Mouse (Mus musculus): ENCODE measurements at regions not wholly inside any gene's neighbourhood (a gene's known extent, or its start where the extent isn't known, plus 50 kb on each side); places are given as distances from the start of the nearest gene placed in this dataset.

DNA sequence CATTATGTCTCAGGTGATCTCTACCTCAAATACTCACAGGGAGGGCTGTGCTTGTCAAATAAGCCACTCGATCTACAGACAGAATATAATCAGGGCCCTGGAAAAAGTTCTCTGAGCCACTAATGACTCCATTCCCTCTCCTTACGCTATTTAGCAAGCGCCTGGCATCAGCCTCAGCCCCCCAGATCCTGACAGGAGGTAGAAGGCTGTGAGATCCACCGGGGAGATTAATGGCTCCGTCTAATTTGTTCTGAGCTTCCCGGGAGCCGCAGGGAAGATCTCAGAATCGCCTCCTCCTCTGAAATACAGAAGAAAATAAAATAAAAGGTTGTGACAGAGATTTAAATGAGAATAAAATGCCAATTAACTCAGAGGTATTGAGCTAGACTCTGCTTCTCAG lies 189.4 kb downstream of the Tle3 start:
- no peak for TF ChIP-seq ZC3H11A (IDR thresholded peaks at IDR 0.05; ENCODE audit: borderline replicate concordance, low read depth, low read length)
- Histone ChIP-seq H3K9ac (ENCODE audit: insufficient read depth, low read depth, low read length, poor library complexity, severe bottlenecking) (no peak overlapping the region), H3K4me3 (ENCODE audit: insufficient read depth in 1 of 2, low read depth in 1 of 2, low read length in 2 of 2, poor library complexity in 1 of 2, severe bottlenecking in 1 of 2) (no peak overlapping the region)

DNA sequence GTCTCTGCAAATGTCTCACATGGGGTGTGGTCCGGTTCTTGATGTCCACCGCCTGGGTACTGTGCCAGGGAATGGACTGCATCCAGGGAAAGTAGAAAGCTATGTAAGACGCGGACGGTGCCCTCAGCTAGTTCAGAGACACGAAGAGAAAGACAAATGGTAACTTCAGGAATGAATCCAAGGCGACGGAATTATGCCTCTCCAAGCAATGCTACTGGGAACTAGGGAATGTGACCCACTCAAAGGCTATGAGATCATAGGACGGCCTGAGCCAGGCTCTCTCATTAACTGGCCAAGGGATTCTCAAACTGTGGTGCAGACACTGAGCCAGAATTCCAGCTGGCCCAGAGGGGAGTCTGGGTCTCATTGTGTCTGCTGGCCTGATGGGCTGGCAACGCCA lies 186.5 kb downstream of the Tle3 start:
- H3K4me1 ChIP-seq (ENCODE audit: control insufficient read depth in 2 of 2, insufficient read depth in 2 of 2, low read length in 2 of 2, poor library complexity in 1 of 2) = no peaks in the 10 kb centered on the region
- H3K9me3 ChIP-seq (ENCODE audit: control insufficient read depth, insufficient read depth, low read depth, low read length) = no peaks in the 10 kb centered on the region
- H3K27ac ChIP-seq (ENCODE audit: insufficient read depth, low read depth, low read length, poor library complexity, severe bottlenecking) = no peak overlapping the region
- in situ Hi-C loops (cut with MboI; ENCODE audit: low sequenced_read_pairs in 2 of 2, unreplicated experiment in 2 of 2) = no loop called here
- H3K36me3 ChIP-seq (ENCODE audit: control insufficient read depth, insufficient read depth, low read length, poor library complexity, severe bottlenecking) = no peaks in the 10 kb centered on the region
- TF ChIP-seq ZC3H11A (IDR thresholded peaks at IDR 0.05; ENCODE audit: borderline replicate concordance, low read depth, low read length) = no peak
- no peak for TF ChIP-seq ZNF384 (IDR thresholded peaks at IDR 0.05; ENCODE audit: low read depth, low read length)
- TF ChIP-seq MAFK (IDR thresholded peaks at IDR 0.05; ENCODE audit: insufficient read depth, low read depth, low read length) = no peak
- no peak for TF ChIP-seq CHD2 (IDR thresholded peaks at IDR 0.05; ENCODE audit: low read depth, low read length)
- TF ChIP-seq HCFC1 (IDR thresholded peaks at IDR 0.05; ENCODE audit: borderline replicate concordance, insufficient read depth, low read length) = no peak
- no peak overlapping the region for H3K4me3 ChIP-seq (ENCODE audit: insufficient read depth in 1 of 2, low read depth in 1 of 2, low read length in 2 of 2, poor library complexity in 1 of 2, severe bottlenecking in 1 of 2)
- DNase-seq (ENCODE audit: low read depth, low spot score) = no peak
- H3K9ac ChIP-seq (ENCODE audit: insufficient read depth, low read depth, low read length, poor library complexity, severe bottlenecking) = no peak overlapping the region

More for the DNA sequence above, 189.4 kb downstream of the Tle3 start:
- H3K36me3 ChIP-seq (ENCODE audit: control insufficient read depth, insufficient read depth, low read length, poor library complexity, severe bottlenecking) = no peaks in the 10 kb centered on the region
- no peaks in the 10 kb centered on the region for H3K4me1 ChIP-seq (ENCODE audit: control insufficient read depth in 2 of 2, insufficient read depth in 2 of 2, low read length in 2 of 2, poor library complexity in 1 of 2)
- no peaks in the 10 kb centered on the region for H3K9me3 ChIP-seq (ENCODE audit: control insufficient read depth, insufficient read depth, low read depth, low read length)
- in situ Hi-C loops (cut with MboI; ENCODE audit: low sequenced_read_pairs in 2 of 2, unreplicated experiment in 2 of 2) = no loop called here
- no peak for DNase-seq (ENCODE audit: low read depth, low spot score)
- H3K27ac ChIP-seq (ENCODE audit: insufficient read depth, low read depth, low read length, poor library complexity, severe bottlenecking) = no peak overlapping the region

DNA sequence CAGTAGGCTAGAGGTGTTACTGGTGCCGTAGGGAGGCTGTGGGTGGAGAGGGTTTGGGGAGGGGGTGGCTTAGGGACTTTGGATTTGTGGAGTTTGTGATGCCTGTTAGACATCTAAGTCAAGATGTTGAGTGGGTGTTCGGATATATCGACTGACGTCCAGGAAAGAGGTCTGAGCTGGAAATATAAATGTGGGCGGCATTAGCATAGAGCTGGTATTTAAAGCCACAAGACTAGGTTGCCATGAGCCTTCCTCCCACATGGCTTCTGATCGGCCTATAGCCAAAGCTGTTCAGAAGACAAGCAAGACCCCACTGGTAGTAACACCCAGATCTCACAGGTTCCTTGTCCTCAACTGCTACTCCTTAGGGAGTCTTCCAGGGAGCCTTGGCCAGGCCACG lies 184.9 kb downstream of the Tle3 start:
- DNase-seq (ENCODE audit: low read depth, low spot score) = no peak
- Histone ChIP-seq H3K4me3 (ENCODE audit: insufficient read depth in 1 of 2, low read depth in 1 of 2, low read length in 2 of 2, poor library complexity in 1 of 2, severe bottlenecking in 1 of 2) (no peak overlapping the region), H3K9ac (ENCODE audit: insufficient read depth, low read depth, low read length, poor library complexity, severe bottlenecking) (no peak overlapping the region), H3K4me1 (ENCODE audit: control insufficient read depth in 2 of 2, insufficient read depth in 2 of 2, low read length in 2 of 2, poor library complexity in 1 of 2) (no peaks in the 10 kb centered on the region), H3K36me3 (ENCODE audit: control insufficient read depth, insufficient read depth, low read length, poor library complexity, severe bottlenecking) (no peaks in the 10 kb centered on the region), H3K9me3 (ENCODE audit: control insufficient read depth, insufficient read depth, low read depth, low read length) (no peaks in the 10 kb centered on the region), H3K27ac (ENCODE audit: insufficient read depth, low read depth, low read length, poor library complexity, severe bottlenecking) (no peak overlapping the region)
- in situ Hi-C loops (cut with MboI; ENCODE audit: low sequenced_read_pairs in 2 of 2, unreplicated experiment in 2 of 2) = no loop called here
- TF ChIP-seq MAFK (IDR thresholded peaks at IDR 0.05; ENCODE audit: insufficient read depth, low read depth, low read length) = no peak
- TF ChIP-seq HCFC1 (IDR thresholded peaks at IDR 0.05; ENCODE audit: borderline replicate concordance, insufficient read depth, low read length) = no peak
- no peak for TF ChIP-seq ZNF384 (IDR thresholded peaks at IDR 0.05; ENCODE audit: low read depth, low read length)
- no peak for TF ChIP-seq CHD2 (IDR thresholded peaks at IDR 0.05; ENCODE audit: low read depth, low read length)
- TF ChIP-seq ZC3H11A (IDR thresholded peaks at IDR 0.05; ENCODE audit: borderline replicate concordance, low read depth, low read length) = no peak

DNA sequence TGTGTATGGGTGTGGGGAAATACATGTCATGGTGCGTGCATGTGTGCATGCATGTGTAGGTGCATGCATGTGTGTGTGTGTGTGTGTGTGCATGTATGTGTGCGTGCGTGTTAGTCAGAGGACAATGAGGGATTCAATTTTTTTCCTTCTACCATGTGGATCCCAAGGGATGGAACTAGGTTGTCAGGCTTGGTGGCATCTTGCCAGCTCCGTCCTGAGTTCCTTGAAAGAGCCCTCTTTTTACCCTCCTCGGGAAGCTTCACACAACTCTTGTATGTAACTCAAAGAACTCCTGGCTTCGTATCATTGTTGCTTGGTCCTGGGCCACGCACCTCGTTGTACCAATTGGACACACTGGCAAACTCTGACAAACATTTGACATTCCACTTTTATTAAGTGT lies 183.0 kb downstream of the Tle3 start:
- DNase-seq (ENCODE audit: low read depth, low spot score) = no peak
- Histone ChIP-seq H3K9ac (ENCODE audit: insufficient read depth, low read depth, low read length, poor library complexity, severe bottlenecking) (no peak overlapping the region), H3K27ac (ENCODE audit: insufficient read depth, low read depth, low read length, poor library complexity, severe bottlenecking) (no peak overlapping the region), H3K9me3 (ENCODE audit: control insufficient read depth, insufficient read depth, low read depth, low read length) (no peaks in the 10 kb centered on the region), H3K36me3 (ENCODE audit: control insufficient read depth, insufficient read depth, low read length, poor library complexity, severe bottlenecking) (no peaks in the 10 kb centered on the region), H3K4me3 (ENCODE audit: insufficient read depth in 1 of 2, low read depth in 1 of 2, low read length in 2 of 2, poor library complexity in 1 of 2, severe bottlenecking in 1 of 2) (no peak overlapping the region), H3K4me1 (ENCODE audit: control insufficient read depth in 2 of 2, insufficient read depth in 2 of 2, low read length in 2 of 2, poor library complexity in 1 of 2) (no peaks in the 10 kb centered on the region)
- TF ChIP-seq CHD2 (IDR thresholded peaks at IDR 0.05; ENCODE audit: low read depth, low read length) (no peak), ZC3H11A (IDR thresholded peaks at IDR 0.05; ENCODE audit: borderline replicate concordance, low read depth, low read length) (no peak)
- in situ Hi-C loops (cut with MboI; ENCODE audit: low sequenced_read_pairs in 2 of 2, unreplicated experiment in 2 of 2) = no loop called here

DNA sequence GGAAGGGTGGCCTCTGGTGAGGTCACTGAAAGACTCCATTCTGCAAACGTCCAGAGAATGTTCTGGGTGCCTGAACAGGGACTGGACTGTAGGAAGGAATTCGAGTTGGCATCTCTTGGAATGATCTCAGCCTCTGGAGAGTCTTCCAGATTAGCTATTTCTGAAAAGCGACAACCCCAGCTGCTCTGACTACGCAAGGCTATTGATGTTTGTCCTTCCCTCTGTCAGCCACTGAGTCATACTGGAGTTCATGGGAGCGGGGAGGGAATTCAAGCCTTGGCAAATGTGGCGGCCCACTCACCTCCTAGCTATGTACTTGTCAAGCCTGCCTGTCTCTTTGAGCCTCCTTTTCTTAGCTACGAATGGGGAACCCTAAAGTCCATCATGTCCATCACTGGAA lies 182.4 kb downstream of the Tle3 start:
- Histone ChIP-seq H3K36me3 (ENCODE audit: control insufficient read depth, insufficient read depth, low read length, poor library complexity, severe bottlenecking) (no peaks in the 10 kb centered on the region), H3K27ac (ENCODE audit: insufficient read depth, low read depth, low read length, poor library complexity, severe bottlenecking) (no peak overlapping the region), H3K9ac (ENCODE audit: insufficient read depth, low read depth, low read length, poor library complexity, severe bottlenecking) (no peak overlapping the region), H3K4me3 (ENCODE audit: insufficient read depth in 1 of 2, low read depth in 1 of 2, low read length in 2 of 2, poor library complexity in 1 of 2, severe bottlenecking in 1 of 2) (no peak overlapping the region), H3K4me1 (ENCODE audit: control insufficient read depth in 2 of 2, insufficient read depth in 2 of 2, low read length in 2 of 2, poor library complexity in 1 of 2) (no peaks in the 10 kb centered on the region), H3K9me3 (ENCODE audit: control insufficient read depth, insufficient read depth, low read depth, low read length) (no peaks in the 10 kb centered on the region)
- TF ChIP-seq CHD2 (IDR thresholded peaks at IDR 0.05; ENCODE audit: low read depth, low read length) (no peak), MAFK (IDR thresholded peaks at IDR 0.05; ENCODE audit: insufficient read depth, low read depth, low read length) (no peak), ZC3H11A (IDR thresholded peaks at IDR 0.05; ENCODE audit: borderline replicate concordance, low read depth, low read length) (no peak), HCFC1 (IDR thresholded peaks at IDR 0.05; ENCODE audit: borderline replicate concordance, insufficient read depth, low read length) (no peak), ZNF384 (IDR thresholded peaks at IDR 0.05; ENCODE audit: low read depth, low read length) (no peak)
- no peak for DNase-seq (ENCODE audit: low read depth, low spot score)
- in situ Hi-C loops (cut with MboI; ENCODE audit: low sequenced_read_pairs in 2 of 2, unreplicated experiment in 2 of 2) = no loop called here
